Mouse (Mus musculus) forebrain, embryonic 11.5 days (tissue): ENCODE data around the gene Gxylt2. TPM values are rescaled to one million over a fixed set of nuclear protein-coding genes. Genes with fewer than 3 reads are reported as not detected.

Experiments used
- ATAC-seq: fragments of 200-750 bp; cut with Nextera tagmentation; replicated peaks from 2 replicates; pipeline ENCODE4 v1.8.0; 2017; ENCODE audit warnings: moderate TSS enrichment; ENCODE audit not compliant: low FRiP score
- DNase-seq: peaks from one replicate; pipeline ENCODE4 v3.0.0-alpha.2; 2017; ENCODE audit warnings: low spot score
- H3K27ac ChIP-seq: fragments of 300-500 bp; sonication (generic); 2 replicates; pipeline ENCODE4 v1.5.1; 2014; ENCODE audit warnings: low read depth, low read length
- H3K27me3 ChIP-seq: fragments of 300-500 bp; sonication (generic); 2 replicates; pipeline ENCODE4 v1.6.1; 2014; ENCODE audit warnings: mild to moderate bottlenecking, low read length, mixed read lengths; ENCODE audit not compliant: control insufficient read depth, insufficient read depth
- H3K36me3 ChIP-seq: fragments of 300-500 bp; sonication (generic); 2 replicates; pipeline ENCODE4 v1.6.1; 2014; ENCODE audit warnings: mild to moderate bottlenecking, low read length, moderate library complexity, mixed read lengths; ENCODE audit not compliant: control insufficient read depth, insufficient read depth
- H3K4me1 ChIP-seq: fragments of 300-500 bp; sonication (generic); replicated peaks from 2 replicates; pipeline ENCODE4 v1.6.1; 2014; ENCODE audit warnings: low read length, mixed read lengths; ENCODE audit not compliant: control insufficient read depth, insufficient read depth
- H3K4me2 ChIP-seq: fragments of 300-500 bp; sonication (generic); 2 replicates; pipeline ENCODE4 v1.6.1; 2014; ENCODE audit warnings: low read depth, mild to moderate bottlenecking, low read length, moderate library complexity, mixed read lengths; ENCODE audit not compliant: severe bottlenecking
- H3K4me3 ChIP-seq: fragments of 300-500 bp; sonication (generic); 2 replicates; pipeline ENCODE4 v1.5.1; 2014; ENCODE audit warnings: low read depth, low read length
- H3K9ac ChIP-seq: fragments of 300-500 bp; sonication (generic); 2 replicates; pipeline ENCODE4 v1.6.1; 2014; ENCODE audit warnings: low read length
- H3K9me3 ChIP-seq: fragments of 300-500 bp; sonication (generic); 2 replicates; pipeline ENCODE4 v1.6.1; 2016; ENCODE audit warnings: low read length, mixed read lengths; ENCODE audit not compliant: control insufficient read depth
- WGBS: fragments of 180-500 bp; shearing (Covaris S2); extraction: QIAGEN DNeasy Blood & Tissue Kit; methylation state at CpG from one replicate; pipeline ENCODE4 v1.1.7; 2014; 5-methylcytosine and 5-hydroxymethylcytosine counted together
- polyA plus RNA-seq: library from polyadenylated mRNA; unstranded; fragments of >200 nt; fragmentation: Nextera tagmentation; extraction: Ambion mirVana; gene quantifications from 2 replicates; pipeline ENCODE4 v1.2.1, GENCODE M21; 2014

Gxylt2 gene
- polyA plus RNA-seq, 1 experiment from 2014 or later: 2.8 TPM

DNA sequence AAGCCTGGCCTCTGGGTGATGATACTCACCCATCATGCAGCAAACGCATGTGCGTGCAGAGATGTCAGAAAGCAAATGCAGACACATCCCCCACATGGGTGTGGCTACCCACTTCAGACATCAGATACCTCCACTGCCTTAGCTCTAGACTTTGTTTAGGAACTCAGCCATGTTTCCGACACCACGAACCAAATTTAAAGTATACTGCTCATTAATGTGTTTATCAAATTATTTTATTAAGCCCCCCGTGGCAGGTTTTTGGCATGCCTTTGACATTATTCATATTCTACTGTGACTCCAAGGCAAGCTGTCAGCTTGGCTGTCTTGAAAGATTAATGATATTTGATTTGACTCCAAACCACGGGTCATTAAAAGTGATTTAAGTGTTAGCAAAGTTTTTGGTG, 15.6 kb downstream of the Gxylt2 start:
- H3K36me3 ChIP-seq: no peaks in the 10 kb centered on the region
- no peak for ATAC-seq
- H3K4me3 ChIP-seq: no peak overlapping the region
- H3K4me2 ChIP-seq: no peak overlapping the region
- no peaks in the 10 kb centered on the region for H3K9me3 ChIP-seq
- no peaks in the 10 kb centered on the region for H3K27me3 ChIP-seq
- no peak overlapping the region for H3K27ac ChIP-seq
- no peak overlapping the region for H3K9ac ChIP-seq
- WGBS: 91% methylated on average over 6 of the region's 6 CpGs
- DNase-seq: no peak
- no peaks in the 10 kb centered on the region for H3K4me1 ChIP-seq

DNA sequence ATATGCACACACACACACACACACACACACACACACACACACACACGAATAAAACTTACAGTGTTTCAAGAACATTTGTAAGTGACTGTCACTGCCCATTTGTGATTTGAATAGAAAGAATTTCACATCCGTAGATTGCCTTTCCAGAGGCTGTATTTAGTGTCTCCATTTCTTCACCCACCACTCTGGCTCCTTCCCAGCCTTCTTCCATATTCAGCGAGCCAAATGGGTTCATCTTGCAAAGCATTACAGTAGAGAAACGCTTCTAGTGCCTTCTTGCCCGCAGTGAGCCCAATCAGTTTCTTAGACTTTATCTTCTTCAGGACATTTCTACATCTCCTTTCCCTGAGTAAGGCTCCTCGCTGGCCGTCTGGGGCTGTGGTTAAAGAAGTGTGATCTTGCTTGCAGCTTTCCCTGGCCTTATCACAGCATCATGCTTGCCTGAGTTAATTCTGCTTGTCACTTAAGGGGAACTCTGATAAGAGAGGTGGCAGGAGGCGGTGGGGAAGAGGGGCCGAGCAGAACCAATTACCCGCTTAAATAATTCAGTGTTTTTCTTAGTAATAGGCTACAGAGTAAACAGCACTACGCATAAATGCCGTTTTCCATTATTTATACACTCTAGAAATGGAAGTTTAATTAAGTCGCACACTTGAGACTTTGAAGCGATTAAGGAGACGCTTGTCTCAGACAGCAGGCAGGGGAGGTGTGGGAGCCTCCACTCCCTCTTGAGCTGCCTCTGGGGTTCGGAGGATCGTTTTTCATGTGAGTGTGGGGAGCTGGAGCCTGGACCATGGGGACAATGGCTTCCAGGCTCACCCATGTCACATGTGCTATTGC, 16.6 kb downstream of the Gxylt2 start:
- WGBS: 60% methylated on average over 17 of the region's 17 CpGs
- no peak overlapping the region for H3K9ac ChIP-seq
- H3K9me3 ChIP-seq: no peaks in the 10 kb centered on the region
- no peaks in the 10 kb centered on the region for H3K4me1 ChIP-seq
- no peaks in the 10 kb centered on the region for H3K27me3 ChIP-seq
- no peak for DNase-seq
- H3K27ac ChIP-seq: no peak overlapping the region
- H3K4me2 ChIP-seq: no peak overlapping the region
- H3K36me3 ChIP-seq: no peaks in the 10 kb centered on the region
- no peak for ATAC-seq
- H3K4me3 ChIP-seq: no peak overlapping the region

DNA sequence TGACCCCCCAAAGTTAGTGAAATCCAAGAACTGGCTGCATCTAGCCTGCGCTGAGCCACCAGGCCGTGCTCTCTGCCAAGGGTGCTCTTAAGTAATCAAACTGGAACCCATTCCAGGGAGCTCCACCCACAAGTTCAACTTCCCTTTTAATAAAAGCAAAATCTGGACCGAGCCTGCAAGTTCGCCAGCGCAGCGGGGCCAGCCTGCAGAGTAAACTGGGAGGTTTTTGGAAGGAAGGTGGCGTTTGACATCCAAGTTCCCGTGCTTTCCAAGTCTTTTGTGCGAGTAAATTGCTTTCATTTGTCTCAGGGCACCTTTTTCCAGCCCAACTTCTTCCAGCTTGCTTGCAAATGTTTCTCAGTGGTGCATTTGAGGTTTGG, 27.5 kb downstream of the Gxylt2 start:
- Histone ChIP-seq H3K9me3 (no peaks in the 10 kb centered on the region), H3K4me1 (no peaks in the 10 kb centered on the region), H3K4me3 (no peak overlapping the region), H3K9ac (no peak overlapping the region), H3K27ac (no peak overlapping the region), H3K27me3 (no peaks in the 10 kb centered on the region), H3K36me3 (no peaks in the 10 kb centered on the region), H3K4me2 (no peak overlapping the region)
- no peak for DNase-seq
- ATAC-seq: no peak
- WGBS: 79% methylated on average over 9 of the region's 9 CpGs

DNA sequence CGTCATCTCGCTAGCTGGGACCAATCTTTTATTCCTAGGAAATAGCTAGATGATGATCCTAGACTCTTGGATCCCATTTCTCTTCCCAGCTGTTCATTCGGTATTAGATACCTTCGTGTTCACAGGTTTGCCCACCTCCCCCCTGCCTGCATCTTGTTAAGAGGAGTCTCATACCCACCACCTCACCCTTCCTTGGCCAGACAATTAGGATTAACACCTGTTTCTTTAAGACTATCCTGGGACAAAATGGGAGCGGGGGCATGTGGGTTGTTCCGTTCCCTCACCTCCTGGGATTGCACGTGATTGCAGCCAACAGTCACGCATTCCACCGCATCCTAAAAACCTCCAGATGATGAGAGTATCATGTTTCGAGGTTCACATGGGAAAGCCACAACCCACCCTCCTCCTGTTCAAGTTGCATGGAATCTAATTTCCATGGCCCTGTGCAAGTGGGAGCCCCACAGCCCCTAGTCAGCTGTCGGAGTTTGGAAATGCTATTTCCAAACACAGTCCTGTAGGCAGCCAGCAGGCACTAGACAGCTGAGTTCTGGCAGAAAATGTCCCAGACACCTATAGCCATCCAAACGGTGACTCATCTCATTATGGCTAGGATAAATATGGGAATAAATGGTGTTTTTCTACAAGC, 28.0 kb downstream of the Gxylt2 start:
- 71% methylated on average over 12 of the region's 12 CpGs for WGBS
- no peaks in the 10 kb centered on the region for H3K4me1 ChIP-seq
- no peak for DNase-seq
- no peaks in the 10 kb centered on the region for H3K9me3 ChIP-seq
- no peaks in the 10 kb centered on the region for H3K36me3 ChIP-seq
- no peaks in the 10 kb centered on the region for H3K27me3 ChIP-seq
- no peak overlapping the region for H3K9ac ChIP-seq
- H3K27ac ChIP-seq: no peak overlapping the region
- H3K4me2 ChIP-seq: no peak overlapping the region
- ATAC-seq: no peak
- H3K4me3 ChIP-seq: no peak overlapping the region

DNA sequence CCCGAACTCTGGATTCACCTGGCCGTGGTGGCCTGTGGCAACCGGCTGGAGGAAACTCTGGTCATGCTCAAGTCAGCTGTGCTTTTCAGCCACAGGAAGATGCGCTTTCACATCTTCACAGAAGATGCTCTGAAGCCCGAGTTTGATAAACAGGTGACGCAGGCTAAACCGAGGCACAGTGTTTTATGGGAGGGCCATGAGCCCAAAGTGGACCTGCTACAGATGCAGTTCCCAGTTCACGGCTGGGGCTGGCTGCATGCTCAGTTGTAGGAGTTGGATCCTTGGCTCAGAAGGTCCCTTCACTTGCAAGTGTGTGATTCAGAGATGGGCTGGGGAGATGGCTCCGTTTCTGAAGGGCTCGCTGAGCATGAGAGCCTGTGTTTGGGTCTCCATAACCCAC, 28.7 kb downstream of the Gxylt2 start:
- no peaks in the 10 kb centered on the region for H3K4me1 ChIP-seq
- H3K27ac ChIP-seq: no peak overlapping the region
- no peak overlapping the region for H3K4me3 ChIP-seq
- no peak for ATAC-seq
- no peak overlapping the region for H3K9ac ChIP-seq
- no peaks in the 10 kb centered on the region for H3K27me3 ChIP-seq
- no peaks in the 10 kb centered on the region for H3K36me3 ChIP-seq
- no peaks in the 10 kb centered on the region for H3K9me3 ChIP-seq
- H3K4me2 ChIP-seq: no peak overlapping the region
- DNase-seq: no peak
- WGBS: 91% methylated on average over 10 of the region's 10 CpGs

DNA sequence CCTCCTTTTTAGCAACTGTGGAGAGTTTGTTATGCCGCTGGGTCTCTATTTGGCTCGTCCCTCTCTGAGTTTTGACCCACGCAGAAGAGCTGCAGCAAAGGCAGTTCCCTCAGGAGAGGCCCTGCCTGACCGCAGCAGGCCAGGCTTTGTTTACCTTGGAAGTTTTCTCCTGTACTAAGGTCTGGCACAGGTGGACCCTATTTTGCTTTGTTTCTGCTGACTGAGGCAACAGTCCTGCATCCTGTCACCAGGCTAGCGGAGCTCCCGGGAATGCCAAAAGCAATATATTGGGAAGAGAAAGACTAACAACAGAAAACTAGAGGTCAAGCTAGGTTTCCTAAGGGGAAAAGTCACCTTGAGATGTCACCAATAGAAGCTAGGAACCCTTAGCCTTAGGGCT, 29.8 kb downstream of the Gxylt2 start:
- DNase-seq (no peak), ATAC-seq (no peak)
- H3K4me1 ChIP-seq: no peaks in the 10 kb centered on the region
- no peak overlapping the region for H3K4me2 ChIP-seq
- WGBS: 90% methylated on average over 6 of the region's 6 CpGs
- H3K9me3 ChIP-seq: no peaks in the 10 kb centered on the region
- no peaks in the 10 kb centered on the region for H3K36me3 ChIP-seq
- no peaks in the 10 kb centered on the region for H3K27me3 ChIP-seq
- no peak overlapping the region for H3K27ac ChIP-seq
- no peak overlapping the region for H3K9ac ChIP-seq
- H3K4me3 ChIP-seq: no peak overlapping the region

DNA sequence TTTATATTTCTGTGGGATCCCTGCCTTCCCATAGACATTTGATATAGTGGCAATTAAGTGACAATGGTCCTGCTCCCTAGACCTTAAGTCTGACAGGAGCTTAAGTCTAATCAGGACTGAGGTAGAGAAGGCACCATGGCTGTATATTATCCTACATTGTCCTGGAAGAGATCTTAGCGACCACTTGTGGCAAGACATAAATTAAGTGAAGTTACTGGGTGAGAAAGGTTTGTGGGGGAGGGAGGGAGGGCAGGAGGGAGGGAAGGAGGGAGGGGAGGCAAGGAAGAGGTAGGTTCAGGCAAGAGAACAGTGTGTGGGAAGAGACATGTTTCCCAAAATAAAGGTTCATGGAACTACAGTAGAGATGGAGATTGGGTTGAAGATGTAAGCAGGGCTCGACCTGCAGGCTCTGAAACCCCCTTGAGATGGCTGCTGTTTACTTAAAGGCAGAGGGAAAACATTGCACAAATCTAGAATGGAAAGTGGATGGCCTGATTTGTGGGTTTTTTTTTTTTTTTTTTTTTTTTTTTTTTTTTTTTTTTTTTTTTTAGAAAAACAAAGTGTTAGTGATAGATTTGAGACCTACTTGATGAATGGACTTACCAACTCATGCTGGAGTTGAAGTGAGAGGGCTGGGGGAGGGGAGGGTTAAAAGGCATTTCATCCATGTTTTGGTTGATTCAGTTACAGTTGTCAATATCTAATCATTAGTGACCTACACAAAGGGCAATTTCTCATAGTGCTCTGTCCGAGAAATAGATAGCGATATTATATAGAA, 54.1 kb downstream of the Gxylt2 start:
- ATAC-seq: no peak
- H3K27ac ChIP-seq: no peak overlapping the region
- WGBS: 79% methylated on average over 4 of the region's 4 CpGs

DNA sequence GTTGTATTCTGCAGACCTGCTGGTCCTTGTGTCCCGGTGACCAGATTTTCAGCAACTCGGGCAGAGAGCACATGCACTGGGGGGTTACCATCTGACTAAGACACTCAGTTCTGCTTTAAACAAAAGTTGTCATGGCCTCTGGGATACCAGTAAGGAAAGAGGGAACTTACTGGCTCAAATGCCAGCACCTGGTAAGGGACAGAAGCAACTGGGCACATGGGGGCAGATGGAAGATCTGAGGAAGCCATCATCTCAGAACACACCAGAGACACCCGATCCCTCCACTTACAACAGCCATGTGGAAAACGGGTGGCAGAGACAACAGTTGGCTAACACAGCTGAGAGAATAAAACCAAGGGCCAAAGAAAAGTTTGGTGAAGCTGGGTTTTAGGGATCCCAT, 63.2 kb downstream of the Gxylt2 start:
- DNase-seq (no peak), ATAC-seq (no peak)
- no peak overlapping the region for H3K4me2 ChIP-seq
- H3K27me3 ChIP-seq: no peaks in the 10 kb centered on the region
- no peaks in the 10 kb centered on the region for H3K36me3 ChIP-seq
- H3K9me3 ChIP-seq: no peaks in the 10 kb centered on the region
- no peak overlapping the region for H3K27ac ChIP-seq
- no peaks in the 10 kb centered on the region for H3K4me1 ChIP-seq
- WGBS: 83% methylated on average over 4 of the region's 4 CpGs
- H3K4me3 ChIP-seq: no peak overlapping the region
- H3K9ac ChIP-seq: no peak overlapping the region

More for the DNA sequence above, 54.1 kb downstream of the Gxylt2 start:
- no peak overlapping the region for H3K4me2 ChIP-seq
- H3K4me1 ChIP-seq: no peaks in the 10 kb centered on the region
- no peak overlapping the region for H3K9ac ChIP-seq
- no peaks in the 10 kb centered on the region for H3K9me3 ChIP-seq
- no peaks in the 10 kb centered on the region for H3K27me3 ChIP-seq
- DNase-seq: no peak
- H3K36me3 ChIP-seq: no peaks in the 10 kb centered on the region
- H3K4me3 ChIP-seq: no peak overlapping the region
